In the genomic region with DNA sequence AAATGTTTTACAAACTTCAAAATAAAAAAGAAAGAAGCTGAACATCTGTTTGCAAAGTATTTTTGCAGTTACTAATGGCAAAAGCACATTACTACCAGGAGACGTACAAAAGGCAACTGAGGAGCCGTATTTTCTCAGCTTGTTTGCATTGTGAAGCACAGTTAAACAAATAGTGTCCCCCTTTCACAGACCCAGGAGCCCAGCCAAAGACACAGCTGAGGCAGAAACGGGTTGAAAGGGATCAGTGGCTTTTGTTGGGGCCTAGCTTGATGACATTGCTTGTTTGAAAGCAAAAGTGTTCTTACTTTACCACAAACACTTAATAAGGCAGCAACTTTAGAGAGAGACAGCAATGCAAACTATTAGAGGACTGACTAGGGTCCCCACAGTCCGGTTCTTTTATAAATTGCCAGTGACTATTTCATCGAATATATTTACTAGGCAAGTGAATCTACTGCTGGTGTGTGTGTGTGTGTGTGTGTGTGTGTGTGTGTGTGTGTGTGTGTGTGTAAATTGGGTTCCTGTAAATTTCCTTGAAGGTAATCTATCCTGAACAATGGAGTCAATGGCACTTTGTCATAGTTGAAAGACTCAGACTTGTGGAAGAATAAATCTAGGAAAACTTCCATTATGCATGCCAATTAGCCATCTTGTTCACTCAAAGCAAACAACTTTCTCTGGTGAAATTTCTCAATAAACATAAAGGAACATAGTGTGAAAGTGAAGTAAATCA, we compare ENCODE assay signal across 17 mouse cellular contexts. TPM values are rescaled to one million over a fixed set of nuclear protein-coding genes. Genes with fewer than 3 reads are reported as not detected.
A peak's percentile ranks its signal among the peaks of the same experiment; 100 is the strongest.
DNase-seq lines count a peak whose midpoint lies in the region; ATAC-seq and TF ChIP-seq lines count a peak whose summit lies in the region.
"Had no signal": no experiment of that assay in that cellular context is flagged by ENCODE, and none has a peak within 500 bp of the region (broad histone marks: within the 10 kb centered on the region; RNA-seq: fewer than 3 reads in every experiment).

No protein-coding gene starts in this region.

- intact Hi-C loops in heart, postnatal 36 days (cut with DNase I): no loop called here

- no peak for TF ChIP-seq POLR2A in kidney, adult 2 months (IDR thresholded peaks at IDR 0.05; ENCODE audit: low read depth, low read length)

- TF ChIP-seq CTCF in kidney, postnatal 0 days (IDR thresholded peaks at IDR 0.05; ENCODE audit: low read depth): no peak
- TF ChIP-seq CTCF in kidney, adult 2 months (conservative IDR thresholded peaks at IDR 0.05; ENCODE audit: insufficient read depth, insufficient read length, low read depth, low read length): no peak
- no peak for TF ChIP-seq CTCF in forebrain, postnatal 0 days (IDR thresholded peaks at IDR 0.05; ENCODE audit: low read depth)

- 55% methylated on average over 5 of the region's 5 CpGs for WGBS in kidney, postnatal 0 days
- 60% methylated on average over 5 of the region's 5 CpGs for WGBS in kidney, adult 2 months
- WGBS in neural tube, embryonic 15.5 days: 30% methylated on average over 5 of the region's 5 CpGs
- 10% methylated on average over 5 of the region's 5 CpGs for WGBS in forebrain, postnatal 0 days

- peak; percentile 35 for DNase-seq in kidney, postnatal 0 days (ENCODE audit: low spot score)
- DNase-seq in kidney, adult 2 months: no peak
- peak; percentile 28 for DNase-seq in neural tube, embryonic 10.5 days (ENCODE audit: extremely low spot score, low spot score)
- DNase-seq in forebrain, postnatal 0 days: peak; percentile 3
- DNase-seq in heart, adult 9 months (ENCODE audit: low spot score in 2 of 2): no peak
- DNase-seq in heart, postnatal 36 days: no peak
- DNase-seq: cerebellum, adult 9-11 months; heart, postnatal 14 days; liver, embryonic 13.5 days; right cerebral cortex, postnatal 14 days had no signal

- no peaks in the 10 kb centered on the region for H3K27me3 ChIP-seq in kidney, postnatal 0 days (ENCODE audit: insufficient read depth, low read length)
- H3K27me3 ChIP-seq in kidney, adult 2 months (replicated peaks; ENCODE audit: control insufficient read depth, insufficient read depth, low read length): no peaks in the 10 kb centered on the region
- no peaks in the 10 kb centered on the region for H3K27me3 ChIP-seq in neural tube, embryonic 15.5 days (replicated peaks)
- H3K27me3 ChIP-seq in forebrain, postnatal 0 days (ENCODE audit: insufficient read depth, low read length): no peaks in the 10 kb centered on the region
- H3K27me3 ChIP-seq: kidney, embryonic 15.5 days; limb, embryonic 12.5 days; liver, embryonic 13.5 days had no signal

- ATAC-seq in kidney, postnatal 0 days (replicated peaks; ENCODE audit: low FRiP score, low read depth): no peak
- no peak for ATAC-seq in neural tube, embryonic 15.5 days (ENCODE audit: low FRiP score)
- ATAC-seq in forebrain, postnatal 0 days: no peak
- ATAC-seq: lung, postnatal 0 days had no signal

- no peak overlapping the region for H3K4me2 ChIP-seq in kidney, postnatal 0 days (ENCODE audit: low read length)
- no peak overlapping the region for H3K4me2 ChIP-seq in neural tube, embryonic 15.5 days
- H3K4me2 ChIP-seq in forebrain, postnatal 0 days (ENCODE audit: low read depth): no peak overlapping the region
- H3K4me2 ChIP-seq: heart, embryonic 11.5 days; kidney, embryonic 15.5 days; limb, embryonic 12.5 days; liver, embryonic 13.5 days had no signal

- H3K9me3 ChIP-seq in kidney, postnatal 0 days (replicated peaks; ENCODE audit: low read length): no peaks in the 10 kb centered on the region
- H3K9me3 ChIP-seq in neural tube, embryonic 15.5 days (replicated peaks): no peaks in the 10 kb centered on the region
- no peaks in the 10 kb centered on the region for H3K9me3 ChIP-seq in forebrain, postnatal 0 days (ENCODE audit: low read length)
- H3K9me3 ChIP-seq: kidney, embryonic 15.5 days; limb, embryonic 12.5 days; liver, embryonic 13.5 days had no signal

- H3K27ac ChIP-seq in kidney, postnatal 0 days: no peak overlapping the region
- H3K27ac ChIP-seq in kidney, adult 2 months (ENCODE audit: insufficient read depth, low read depth, low read length): no peak overlapping the region
- H3K27ac ChIP-seq in neural tube, embryonic 15.5 days (replicated peaks): no peak overlapping the region
- no peak overlapping the region for H3K27ac ChIP-seq in forebrain, postnatal 0 days (ENCODE audit: low read depth, low read length)
- H3K27ac ChIP-seq: kidney, embryonic 15.5 days; limb, embryonic 12.5 days; liver, embryonic 13.5 days had no signal

- H3K36me3 ChIP-seq in kidney, postnatal 0 days (ENCODE audit: insufficient read depth, low read length): no peaks in the 10 kb centered on the region
- no peaks in the 10 kb centered on the region for H3K36me3 ChIP-seq in kidney, adult 2 months (ENCODE audit: control insufficient read depth, insufficient read depth, low read length)
- no peaks in the 10 kb centered on the region for H3K36me3 ChIP-seq in neural tube, embryonic 15.5 days
- no peaks in the 10 kb centered on the region for H3K36me3 ChIP-seq in forebrain, postnatal 0 days (ENCODE audit: insufficient read depth)
- H3K36me3 ChIP-seq: kidney, embryonic 15.5 days; limb, embryonic 12.5 days; liver, embryonic 13.5 days had no signal

- H3K4me3 ChIP-seq in kidney, postnatal 0 days (replicated peaks; ENCODE audit: low read depth, low read length): no peak overlapping the region
- H3K4me3 ChIP-seq in kidney, adult 2 months (ENCODE audit: insufficient read depth, low read depth, low read length): no peak overlapping the region
- no peak overlapping the region for H3K4me3 ChIP-seq in neural tube, embryonic 15.5 days (replicated peaks)
- H3K4me3 ChIP-seq in forebrain, postnatal 0 days (ENCODE audit: low read depth, low read length): no peak overlapping the region
- H3K4me3 ChIP-seq: erythroblast, embryonic 14.5 days; kidney, embryonic 15.5 days; limb, embryonic 12.5 days; liver, embryonic 13.5 days; myocyte had no signal

- H3K4me1 ChIP-seq in kidney, postnatal 0 days (replicated peaks; ENCODE audit: insufficient read depth, low read length): no peaks in the 10 kb centered on the region
- no peaks in the 10 kb centered on the region for H3K4me1 ChIP-seq in kidney, adult 2 months (ENCODE audit: control insufficient read depth, insufficient read depth, low read length)
- H3K4me1 ChIP-seq in neural tube, embryonic 15.5 days: no peaks in the 10 kb centered on the region
- no peaks in the 10 kb centered on the region for H3K4me1 ChIP-seq in forebrain, postnatal 0 days (ENCODE audit: insufficient read depth)
- H3K4me1 ChIP-seq: kidney, embryonic 15.5 days; limb, embryonic 12.5 days; liver, embryonic 13.5 days had no signal

- no peak overlapping the region for H3K9ac ChIP-seq in kidney, postnatal 0 days (ENCODE audit: low read depth, low read length)
- no peak overlapping the region for H3K9ac ChIP-seq in neural tube, embryonic 15.5 days (replicated peaks)
- H3K9ac ChIP-seq in forebrain, postnatal 0 days: no peak overlapping the region
- H3K9ac ChIP-seq: kidney, embryonic 15.5 days; limb, embryonic 12.5 days; liver, embryonic 13.5 days had no signal

RNA-seq across cellular contexts. Expression of gene Epha7, which starts 57.8 kb away (rescaled TPM):
- polyA plus RNA-seq in kidney, postnatal 0 days (2015; fragmentation: Nextera tagmentation; extraction: Ambion mirVana): 10.0 and 12.9 TPM in 2 replicates
- 0.77 and 0.83 TPM in 2 replicates for polyA plus RNA-seq in kidney, adult 2 months (2012; rRNA removed)
- 42.0 and 49.3 TPM in 2 replicates for polyA plus RNA-seq in neural tube, embryonic 15.5 days (2015; fragmentation: Nextera tagmentation; extraction: Ambion mirVana)
- total RNA-seq in forebrain, postnatal 0 days (2014; rRNA removed): 70.7 and 73.1 TPM in 2 replicates
- polyA plus RNA-seq in forebrain, postnatal 0 days (2015; fragmentation: Nextera tagmentation; extraction: Ambion mirVana): 44.0 and 57.3 TPM in 2 replicates
- total RNA-seq in heart, postnatal 36 days (2021): 1 to 10 TPM; 5.3 to 9.7 TPM

Comparison
In these comparisons a context has a peak if more than half of its experiments do, and no peak if none do; other contexts are left out.
1. DNase-seq: peak in kidney, postnatal 0 days (single experiment), neural tube, embryonic 10.5 days (single experiment) and forebrain, postnatal 0 days (single experiment); none in kidney, adult 2 months (single experiment), heart, adult 9 months (0 of 2) and heart, postnatal 36 days (0 of 2).